Mouse (Mus musculus) cerebellum, postnatal 4 days (tissue): ENCODE measurements around the gene N4bp3.
"Not testable (repeated sequence)": the region's sequence is repeated elsewhere in the genome, so short reads cannot be mapped to it uniquely, and the experiment has no call there.

Experiments
- DNase-seq, 2 experiments: peaks; one replicate each; pipeline ENCODE4 v3.0.0; 2022; ENCODE audit warnings: low spot score in 2 of 2, mixed read lengths in 1 of 2

The N4bp3 gene

DNA sequence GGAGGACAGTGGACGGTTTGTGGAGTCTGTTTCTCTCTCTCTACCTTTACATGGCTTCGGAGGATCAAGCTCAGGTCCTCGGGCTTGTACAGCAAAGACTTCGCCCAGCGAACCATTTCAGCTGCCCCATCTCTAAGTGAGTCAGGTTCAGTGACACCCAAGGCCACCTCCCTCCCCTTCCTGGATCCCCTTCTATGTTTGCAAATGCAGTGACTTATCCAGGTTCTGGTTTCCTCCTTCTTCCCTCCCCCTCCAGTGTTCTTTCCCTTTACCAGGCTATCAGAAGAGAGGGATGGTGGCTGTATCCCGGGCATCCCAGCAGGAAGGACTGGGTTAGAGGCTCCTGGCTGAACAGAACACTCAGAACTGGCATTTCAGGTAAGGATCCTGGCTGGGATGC lies 3.1 kb upstream of the N4bp3 start:
- DNase-seq: no peak

DNA sequence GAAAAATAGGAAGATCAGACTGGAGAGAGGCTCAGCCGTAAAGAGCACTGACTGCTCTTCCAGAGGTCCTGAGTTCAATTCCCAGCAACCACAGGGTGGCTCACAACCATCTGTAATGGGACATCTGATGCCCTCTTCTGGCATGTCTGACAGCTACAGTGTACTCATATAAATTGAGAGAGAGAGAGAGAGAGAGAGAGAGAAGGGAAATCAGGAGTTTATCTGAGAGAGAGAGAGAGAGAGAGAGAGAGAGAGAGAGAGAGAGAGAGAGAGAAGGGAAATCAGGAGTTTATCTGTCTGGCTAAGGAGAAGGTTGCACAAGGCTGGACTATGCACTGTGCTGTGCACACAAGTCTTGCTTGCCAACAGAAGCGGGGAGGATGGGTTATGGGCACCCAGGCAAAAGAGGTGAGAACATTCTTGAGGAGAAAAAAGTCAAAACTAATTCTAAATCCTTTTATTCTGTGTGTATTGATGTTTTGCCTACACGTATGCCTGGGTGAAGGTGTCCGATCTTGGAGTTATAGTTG lies 2.3 kb upstream of the N4bp3 start:
- DNase-seq: no peak

DNA sequence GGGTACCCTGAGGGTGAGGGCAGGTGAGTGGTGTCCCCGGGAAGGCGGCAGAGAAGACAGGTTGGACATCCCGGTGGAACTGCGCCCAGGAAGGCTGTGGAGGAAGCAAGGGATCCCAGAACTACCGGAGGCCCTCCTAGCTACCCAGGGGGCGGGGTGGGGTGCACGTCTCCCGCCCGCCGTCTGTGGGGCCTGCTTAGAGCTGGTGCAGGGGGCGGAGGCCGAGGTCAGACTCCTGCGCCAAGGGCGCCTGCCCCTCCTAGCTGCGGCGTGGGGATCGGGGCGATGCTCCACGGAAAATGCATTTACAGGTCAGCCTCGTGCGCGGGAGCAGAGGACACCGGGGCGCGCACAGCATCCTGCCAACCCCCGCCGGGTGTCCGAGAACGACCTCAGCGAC lies 381 bp downstream of the N4bp3 start:
- no peak for DNase-seq

DNA sequence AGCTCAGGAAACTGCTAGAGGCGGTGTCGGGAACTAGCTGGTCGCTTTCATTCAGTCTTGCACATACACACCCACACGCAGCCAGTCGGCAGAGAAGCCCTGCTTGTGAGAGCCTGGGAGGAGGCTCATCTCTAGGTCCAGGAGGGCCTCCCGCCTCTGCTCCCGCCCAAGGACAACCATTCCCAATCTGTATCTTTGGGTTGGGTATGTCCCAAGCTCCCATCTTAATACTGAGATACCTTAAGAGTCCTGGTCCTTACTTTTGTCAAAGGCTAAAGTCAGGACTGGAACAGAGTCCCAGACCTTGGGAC lies 798 bp downstream of the N4bp3 start:
- no peak for DNase-seq

DNA sequence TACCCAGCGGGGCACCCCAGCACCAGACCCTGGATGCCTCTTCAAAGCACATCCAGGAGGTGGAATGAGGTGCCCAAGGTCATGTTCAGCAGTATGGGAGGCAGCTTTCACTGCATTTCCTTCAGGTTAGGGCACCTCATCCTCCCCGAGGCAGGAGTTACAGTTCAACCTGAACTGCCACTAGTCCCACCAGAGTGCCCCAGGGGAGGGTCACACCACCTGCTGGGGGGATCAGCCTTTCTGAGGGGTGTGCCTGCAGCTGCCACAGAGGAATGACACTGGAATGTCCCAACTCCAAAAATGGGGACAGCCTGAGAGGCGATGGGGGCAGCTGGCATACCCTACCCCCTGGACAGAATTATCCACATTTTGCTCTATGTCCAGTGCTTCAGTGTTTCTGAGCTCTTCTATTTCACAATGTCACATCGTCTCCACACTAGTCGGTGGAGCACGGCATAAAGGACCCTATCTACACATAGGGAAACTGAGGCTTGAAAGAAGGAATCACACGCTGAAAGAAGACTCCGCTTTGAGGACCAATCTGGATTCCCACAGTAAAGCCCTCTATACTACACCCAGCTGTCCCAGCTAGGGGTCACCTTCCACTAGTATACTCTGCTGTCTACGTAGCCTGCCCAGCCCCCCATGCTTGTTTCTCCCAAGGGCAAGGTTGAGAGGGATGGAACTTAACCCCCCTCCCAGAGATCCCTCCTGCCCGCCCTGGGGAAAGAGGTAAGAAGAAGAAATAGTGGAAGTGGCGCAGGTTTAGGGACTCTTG lies 1.3 kb downstream of the N4bp3 start:
- DNase-seq: no peak

DNA sequence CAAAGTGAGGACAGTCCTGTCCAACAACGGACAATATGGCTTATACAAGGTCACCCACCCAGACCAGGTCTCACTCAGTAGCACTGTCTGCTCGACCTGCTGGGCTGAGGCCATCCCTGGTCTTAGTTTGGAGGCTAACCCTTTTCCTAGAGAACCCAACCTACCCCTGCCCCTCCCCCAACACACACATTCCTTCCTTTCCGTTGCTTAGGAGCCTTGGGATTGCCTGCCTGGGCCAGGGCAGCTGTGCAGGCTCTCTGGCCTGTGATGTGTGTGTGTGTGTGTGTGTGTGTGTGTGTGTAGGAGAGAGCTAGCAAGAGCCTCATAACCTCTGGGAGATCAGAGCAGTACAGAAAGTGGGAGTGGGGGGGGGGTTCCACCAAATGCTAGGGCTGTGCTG lies 2.1 kb downstream of the N4bp3 start:
- DNase-seq: no peak

DNA sequence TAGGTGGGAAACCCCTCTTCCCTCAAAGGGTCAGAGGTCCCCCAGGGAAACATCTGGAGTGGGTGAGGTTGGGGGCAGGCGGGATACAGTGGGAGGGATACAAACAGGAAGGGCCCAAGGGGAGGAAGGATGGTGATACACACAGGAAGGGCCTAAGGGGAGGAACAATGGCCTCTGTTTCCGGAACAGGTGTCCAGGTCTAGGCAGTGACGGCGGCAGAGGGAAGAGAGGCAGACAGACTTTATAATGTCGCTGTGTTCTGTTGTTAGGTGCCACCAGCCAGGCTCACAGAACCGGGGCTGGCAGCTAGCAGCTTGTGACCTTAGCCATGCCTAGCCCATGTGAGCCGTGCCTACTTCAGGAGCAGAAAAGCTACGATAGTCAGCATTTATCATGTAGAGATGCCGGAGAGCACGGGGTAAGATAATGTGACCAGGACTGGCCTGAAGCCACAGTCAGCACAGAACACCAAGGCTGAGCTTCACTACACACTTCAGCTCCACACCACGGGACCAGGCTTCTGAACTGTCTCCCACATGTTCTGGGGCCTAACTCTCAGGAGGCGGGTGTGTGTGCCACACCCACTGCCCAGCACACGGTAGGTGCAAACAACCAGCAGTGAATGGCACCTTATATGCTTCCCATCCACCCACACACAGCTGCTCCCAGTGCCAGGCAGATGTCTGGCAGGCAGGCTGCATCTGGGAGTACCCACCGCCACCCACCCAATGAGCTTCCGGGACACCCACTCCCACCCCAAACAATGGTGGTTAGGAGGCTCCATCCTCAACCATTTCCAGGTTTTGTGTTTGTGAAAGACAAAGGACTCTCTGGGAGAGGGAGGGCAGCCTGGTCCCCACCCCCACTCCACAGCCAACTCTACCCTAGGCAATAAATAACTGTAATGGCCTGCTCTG lies 3.6 kb downstream of the N4bp3 start:
- DNase-seq: no peak

DNA sequence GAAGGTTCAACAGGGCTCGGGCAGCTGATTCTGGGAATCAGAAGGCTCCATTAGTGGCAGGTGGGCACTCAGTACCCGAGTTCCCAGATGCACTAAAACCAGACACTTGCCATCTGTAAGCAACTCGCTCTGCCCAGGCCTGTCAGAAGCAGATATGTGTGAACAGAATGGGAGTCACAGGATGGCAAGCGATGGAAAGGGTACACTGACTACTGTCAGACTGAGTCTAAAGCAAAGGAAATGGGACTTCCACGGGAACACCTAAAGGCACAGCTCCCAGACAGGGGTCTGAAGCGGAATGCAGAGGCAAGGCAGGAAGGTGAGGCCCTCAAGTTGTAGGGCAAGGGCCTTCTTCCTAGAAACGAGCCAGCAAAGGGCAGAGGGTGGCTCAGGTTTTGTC lies 4.4 kb downstream of the N4bp3 start:
- no peak for DNase-seq

DNA sequence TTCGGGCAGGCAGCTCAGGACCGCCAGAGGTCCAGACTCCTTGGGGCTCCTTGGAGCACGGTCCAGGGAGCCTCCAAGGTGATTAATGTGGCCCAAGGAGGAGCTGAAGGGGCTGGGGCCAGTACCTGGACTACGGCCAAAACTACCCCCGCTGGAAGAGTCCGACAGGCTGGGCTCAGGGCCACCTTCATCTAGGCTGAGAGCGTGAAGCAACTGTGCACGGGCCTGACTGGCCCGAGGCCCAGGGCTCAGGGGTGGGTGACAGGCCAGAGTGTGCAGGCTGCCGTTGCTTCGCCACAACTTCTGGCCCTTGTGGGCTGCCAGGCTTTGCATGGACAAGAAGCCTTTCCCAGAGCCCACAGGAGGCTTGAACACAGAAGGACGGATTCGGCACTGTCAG lies 5.3 kb downstream of the N4bp3 start:
- DNase-seq: peak; percentile 39 to 69

DNA sequence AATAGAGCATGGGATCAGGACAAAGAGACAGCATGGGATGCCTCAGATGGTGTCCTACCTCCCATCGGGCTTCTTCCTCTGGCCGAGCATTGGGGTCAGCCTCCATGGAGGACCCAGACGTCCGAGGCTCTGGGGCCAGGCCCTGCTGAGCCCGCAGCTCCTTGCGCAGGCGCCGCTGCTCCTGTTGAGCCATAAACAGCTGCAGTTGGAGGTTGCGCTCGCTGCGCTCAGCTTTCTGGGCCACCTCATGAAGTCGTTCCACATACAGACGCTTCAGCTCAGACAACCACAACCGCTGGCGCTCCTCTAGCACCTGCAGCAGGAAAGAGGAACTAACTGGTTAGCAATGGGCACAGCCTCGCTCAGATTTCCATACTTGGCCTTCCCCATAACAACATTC lies 6.4 kb downstream of the N4bp3 start:
- DNase-seq: peak in 1 of 2 experiments; percentile 17

DNA sequence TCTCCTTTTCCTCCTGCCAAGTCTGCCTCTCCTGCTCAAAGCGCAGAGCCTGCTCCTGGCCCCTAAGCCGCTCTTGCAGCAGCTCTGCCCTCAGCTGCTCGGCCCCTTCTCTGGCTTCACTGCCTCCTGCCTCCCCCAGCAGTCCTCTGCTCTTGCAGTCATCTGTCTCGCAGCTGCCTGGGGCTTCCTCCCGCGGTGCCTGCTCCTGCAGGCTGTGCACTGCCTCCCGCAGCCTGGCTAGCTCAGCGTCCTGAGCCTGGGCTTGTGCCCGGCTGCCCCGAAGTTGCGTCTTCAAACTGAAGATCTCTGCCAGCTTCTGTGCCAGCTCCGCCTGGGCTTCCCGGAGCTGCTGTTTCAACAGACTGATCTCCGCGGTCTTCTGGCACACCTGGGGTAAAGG lies 6.9 kb downstream of the N4bp3 start:
- DNase-seq: peak; percentile 38 to 66

DNA sequence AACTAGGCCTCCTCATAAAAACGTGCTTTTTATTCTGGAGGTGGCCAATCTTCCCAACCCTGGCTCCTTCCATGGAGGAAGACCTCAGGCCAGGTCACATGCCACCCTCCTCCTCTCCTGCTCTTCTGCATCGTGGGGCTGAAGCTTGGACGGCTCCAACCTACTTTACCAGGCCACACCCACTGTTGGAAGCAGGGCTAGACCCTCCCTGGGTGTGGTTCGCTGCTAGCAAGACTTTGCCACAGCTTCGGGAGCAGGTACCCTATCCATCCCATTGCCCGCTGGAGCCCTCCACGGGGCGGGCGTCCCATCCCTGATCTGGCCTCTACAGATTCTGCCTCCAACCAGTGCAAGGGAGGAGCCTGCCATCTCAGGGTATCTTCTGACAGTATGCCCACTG lies 7.4 kb downstream of the N4bp3 start:
- no peak for DNase-seq

DNA sequence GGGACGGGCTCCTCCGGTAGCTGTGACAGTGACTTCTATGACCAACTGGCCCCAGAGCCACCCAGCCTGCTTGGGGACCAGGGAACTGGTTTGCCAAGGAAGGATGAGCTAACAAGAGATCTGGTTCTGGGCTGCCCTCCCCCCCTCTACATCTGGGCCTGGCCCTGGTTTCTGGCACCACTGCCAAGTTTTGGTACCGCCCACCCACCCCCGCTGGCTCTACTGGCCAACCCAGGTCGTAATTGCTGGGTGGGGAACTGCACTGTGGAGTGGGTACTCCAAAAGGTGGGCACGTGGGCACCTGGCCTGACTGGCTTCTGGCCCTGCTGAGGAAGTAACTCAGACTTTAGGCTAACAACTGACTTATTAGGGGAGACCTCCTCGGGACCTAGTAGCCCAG lies 9.9 kb downstream of the N4bp3 start:
- peak in 1 of 2 experiments; percentile 34 for DNase-seq

DNA sequence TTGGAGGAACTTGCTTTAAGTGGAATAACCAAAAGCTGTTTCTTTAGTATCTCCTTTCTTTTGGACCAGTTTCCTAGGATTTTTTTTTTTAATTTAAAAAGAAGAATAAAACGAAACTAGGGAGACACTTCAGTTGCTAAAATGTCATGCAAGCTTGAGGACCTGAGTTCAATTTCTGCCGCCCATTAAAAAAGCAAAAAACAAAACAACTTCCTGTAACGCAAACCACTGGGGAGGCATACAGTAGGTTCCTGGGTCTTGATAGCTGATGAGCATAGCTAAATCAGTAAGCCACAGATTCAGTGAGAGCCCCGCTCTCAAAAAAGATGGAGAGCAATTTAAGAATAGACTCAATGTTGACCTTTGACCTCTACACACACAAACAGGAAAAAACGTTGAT lies 12.1 kb downstream of the N4bp3 start:
- no peak for DNase-seq

DNA sequence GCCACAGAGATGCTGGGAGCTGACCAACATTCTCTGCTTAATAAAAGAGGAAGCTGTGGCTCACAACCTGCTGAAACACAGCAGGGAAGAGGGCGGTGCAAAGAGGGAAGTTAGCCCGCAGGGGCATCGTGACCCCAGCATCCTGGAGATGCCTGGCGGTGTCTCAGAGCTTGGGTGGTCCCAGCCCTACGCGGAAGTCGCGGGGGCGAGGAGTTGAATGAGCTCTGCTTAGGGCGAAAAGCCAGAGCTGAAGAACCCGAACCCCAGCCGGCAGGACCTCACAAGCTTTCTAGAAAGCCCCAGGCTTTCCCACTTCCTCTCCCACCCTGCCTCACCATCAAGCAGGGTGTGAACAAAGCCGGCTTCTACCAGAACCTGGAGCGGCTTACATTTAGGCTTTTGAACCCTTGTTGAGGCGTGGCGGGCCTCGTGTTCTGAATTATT lies 12.6 kb downstream of the N4bp3 start:
- DNase-seq: peak in 1 of 2 experiments; percentile 27

DNA sequence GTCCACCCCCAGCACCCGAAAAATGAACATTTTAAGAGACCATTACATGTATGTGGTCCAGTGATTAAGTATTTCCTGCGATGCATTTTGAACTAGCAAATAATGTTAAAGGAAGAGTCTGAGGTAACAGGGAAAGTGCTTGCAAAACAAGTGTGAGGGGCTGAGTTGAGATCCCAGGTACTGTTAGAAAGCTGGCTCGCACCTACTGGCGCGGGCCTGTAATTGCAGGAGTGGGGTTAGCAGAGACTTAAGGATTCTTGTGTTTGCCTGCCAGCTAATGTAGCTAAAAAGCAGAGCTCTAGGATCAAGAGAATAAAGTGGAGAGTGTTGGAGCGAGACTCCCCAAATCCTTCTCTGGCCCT lies 14.3 kb downstream of the N4bp3 start:
- peak in 1 of 2 experiments; percentile 47 for DNase-seq

DNA sequence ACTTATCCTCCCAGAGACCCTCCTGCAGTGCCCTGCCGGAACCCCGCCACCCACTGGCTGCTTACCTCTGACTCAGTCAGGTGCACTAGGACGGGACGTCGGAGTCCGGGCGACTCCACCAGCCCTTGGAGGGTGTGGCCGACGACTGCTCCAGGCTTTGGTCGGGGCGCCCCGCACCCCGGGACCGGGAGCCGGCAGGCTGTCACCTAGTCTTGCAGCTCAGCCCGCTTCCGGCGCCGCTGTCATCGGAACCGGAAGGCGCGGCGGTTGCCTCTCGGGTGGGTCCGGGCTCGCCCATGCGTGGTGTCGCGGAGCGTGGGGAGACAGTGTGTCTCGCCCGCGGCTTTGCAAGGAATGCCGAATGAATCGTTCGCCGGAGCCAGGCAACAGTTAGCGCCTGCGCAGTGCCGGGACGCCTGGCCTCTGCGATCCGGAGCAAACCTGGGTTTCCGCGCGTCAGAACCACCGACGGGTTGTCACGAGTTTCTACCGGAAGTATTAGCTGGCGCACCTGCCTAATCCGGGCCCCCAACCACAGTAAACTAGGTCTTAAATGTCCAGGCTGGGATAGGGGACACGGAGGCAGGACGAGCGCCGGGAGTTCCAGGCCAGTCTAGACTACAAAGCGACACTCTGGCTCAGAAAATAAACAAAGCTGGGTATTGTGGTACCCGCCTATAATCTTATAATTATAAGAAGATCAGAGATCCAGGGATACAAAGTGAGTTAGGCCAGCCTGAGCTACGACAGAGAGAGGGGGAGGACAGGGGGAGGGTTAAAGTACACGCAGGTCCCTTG lies 14.9 kb downstream of the N4bp3 start, which contains the start of gene Rmnd5b:
TSS of gene Rmnd5b (minus strand) at position 372 of the 798 bp plus-strand sequence.
- peak; percentile 75 to 89 for DNase-seq

DNA sequence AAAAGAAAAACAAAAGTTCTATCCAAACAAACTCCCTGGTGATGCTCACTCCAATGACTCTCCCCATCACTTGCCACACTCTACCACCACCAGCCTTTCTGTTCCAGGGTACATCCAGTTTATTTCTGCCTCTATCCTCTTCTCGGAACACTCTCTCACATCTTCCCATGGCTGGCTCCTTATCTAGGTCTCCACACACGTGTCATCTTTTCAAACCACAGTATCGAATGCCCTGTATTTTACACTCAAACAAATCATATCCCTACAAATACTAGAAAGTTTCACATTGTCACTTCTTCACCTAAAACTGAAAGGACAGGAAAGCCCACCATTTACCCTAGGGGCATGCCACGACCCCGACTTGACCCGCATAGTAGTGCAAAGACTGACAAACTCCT lies 15.5 kb downstream of the N4bp3 start:
- DNase-seq: no peak

DNA sequence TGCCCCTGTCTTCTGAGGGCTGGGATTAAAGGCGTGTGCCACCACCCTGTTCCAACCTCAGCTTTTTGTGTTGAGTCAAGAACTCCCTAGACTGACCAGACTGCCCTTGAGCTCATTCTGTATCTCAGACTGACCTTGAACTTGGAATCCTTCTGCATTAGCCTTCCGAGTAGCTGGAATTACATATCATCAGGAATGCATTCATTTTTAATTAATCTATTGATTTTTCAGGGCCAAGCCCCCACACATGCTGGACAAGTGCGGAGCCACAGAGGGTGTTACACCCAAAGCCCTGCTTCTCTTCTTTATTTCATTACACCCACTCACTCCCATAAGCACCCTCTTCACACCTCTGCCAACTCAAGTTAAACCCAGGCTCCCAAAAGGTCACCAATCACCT lies 16.9 kb downstream of the N4bp3 start:
- DNase-seq: no peak

DNA sequence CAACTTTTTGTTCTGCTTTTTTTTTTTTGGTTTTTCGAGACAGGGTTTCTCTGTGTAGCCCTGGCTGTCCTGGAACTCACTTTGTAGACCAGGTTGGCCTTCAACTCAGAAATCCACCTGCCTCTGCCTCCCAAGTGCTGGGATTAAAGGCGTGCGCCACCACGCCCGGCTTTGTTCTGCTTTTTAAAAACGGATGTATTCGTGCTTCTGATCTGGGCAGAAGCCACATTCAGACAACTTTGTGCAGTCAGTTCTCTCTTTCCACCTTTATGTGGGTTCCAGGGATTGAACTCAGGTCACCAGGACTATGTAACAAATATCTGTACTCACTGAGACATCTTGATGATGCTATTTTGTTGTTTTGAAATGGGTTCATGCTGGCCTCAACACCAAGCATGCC lies 17.4 kb downstream of the N4bp3 start:
- not testable (repeated sequence) for DNase-seq

DNA sequence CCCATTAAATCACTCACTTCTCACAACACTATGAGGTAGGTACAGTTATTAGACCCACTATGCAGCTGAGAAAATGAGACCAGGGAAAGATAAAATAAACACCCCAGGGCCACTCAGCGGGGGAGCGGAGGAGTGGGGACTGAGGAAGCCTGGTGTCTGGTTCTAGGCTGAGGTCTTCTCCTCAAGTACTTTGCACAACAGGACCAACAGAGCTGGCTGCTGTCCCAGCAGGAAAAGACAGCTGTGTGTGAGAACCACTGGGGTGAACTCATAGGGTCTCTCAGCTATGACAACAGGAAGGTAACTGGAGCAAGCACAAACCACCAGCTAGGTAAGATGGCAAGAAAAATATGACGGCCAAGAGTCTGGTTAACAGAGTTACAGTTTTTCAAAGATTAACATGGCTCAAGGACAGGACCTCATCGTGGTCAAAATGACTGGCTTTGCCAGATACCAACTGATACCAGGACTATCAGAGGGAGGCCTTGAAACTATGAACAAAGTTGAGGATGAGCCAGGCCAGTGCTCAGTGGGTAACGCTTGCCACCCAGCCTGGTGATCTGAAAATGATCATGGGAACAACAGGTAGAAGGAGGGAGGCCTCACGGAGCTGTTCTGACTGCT lies 18.4 kb downstream of the N4bp3 start:
- no peak for DNase-seq
